Mouse (Mus musculus) heart, embryonic 13.5 days (tissue): ENCODE results near the gene Lypd6b. TPM values are rescaled to one million over a fixed set of nuclear protein-coding genes. Genes with fewer than 3 reads are reported as not detected.

Source experiments
- ATAC-seq: fragments of 200-750 bp; cut with Nextera tagmentation; 2 replicates; pipeline ENCODE4 v1.8.0; 2017; ENCODE audit warnings: moderate TSS enrichment; ENCODE audit not compliant: insufficient number of reproducible peaks, low FRiP score, low TSS enrichment; ENCODE audit errors: extremely low read depth
- H3K27ac ChIP-seq: fragments of 300-500 bp; sonication (generic); replicated peaks from 2 replicates; pipeline ENCODE4 v1.5.1; 2015; ENCODE audit warnings: moderate library complexity, mild to moderate bottlenecking, inconsistent platforms
- H3K27me3 ChIP-seq: fragments of 300-500 bp; sonication (generic); replicated peaks from 2 replicates; pipeline ENCODE4 v1.6.1; 2015; ENCODE audit warnings: mild to moderate bottlenecking, inconsistent platforms
- H3K36me3 ChIP-seq: fragments of 300-500 bp; sonication (generic); 2 replicates; pipeline ENCODE4 v1.6.1; 2015; ENCODE audit warnings: mild to moderate bottlenecking, inconsistent platforms
- H3K4me1 ChIP-seq: fragments of 300-500 bp; sonication (generic); 2 replicates; pipeline ENCODE4 v1.6.1; 2015; ENCODE audit warnings: inconsistent platforms
- H3K4me2 ChIP-seq: fragments of 300-500 bp; sonication (generic); 2 replicates; pipeline ENCODE4 v1.6.1; 2015; ENCODE audit warnings: inconsistent platforms, mild to moderate bottlenecking, moderate library complexity
- H3K4me3 ChIP-seq: fragments of 300-500 bp; sonication (generic); 2 replicates; pipeline ENCODE4 v1.5.1; 2015; ENCODE audit warnings: moderate library complexity, mild to moderate bottlenecking, inconsistent platforms
- H3K9ac ChIP-seq: fragments of 300-500 bp; sonication (generic); 2 replicates; pipeline ENCODE4 v1.6.1; 2015; ENCODE audit warnings: inconsistent platforms, mild to moderate bottlenecking, moderate library complexity
- H3K9me3 ChIP-seq: fragments of 300-500 bp; sonication (generic); 2 replicates; pipeline ENCODE4 v1.6.1; 2016; ENCODE audit warnings: inconsistent platforms
- WGBS: fragments of 180-500 bp; shearing (Covaris S2); methylation state at CpG from one replicate; pipeline ENCODE4 v1.1.7; 2015; ENCODE audit warnings: mixed read lengths; 5-methylcytosine and 5-hydroxymethylcytosine counted together
- polyA plus RNA-seq: library from polyadenylated mRNA; unstranded; fragments of >200 nt; fragmentation: Nextera tagmentation; extraction: Ambion mirVana; gene quantifications from 2 replicates; pipeline ENCODE4 v1.2.1, GENCODE M21; 2015

Lypd6b gene
- polyA plus RNA-seq, 1 experiment from 2014 or later, result 2.5 TPM

DNA sequence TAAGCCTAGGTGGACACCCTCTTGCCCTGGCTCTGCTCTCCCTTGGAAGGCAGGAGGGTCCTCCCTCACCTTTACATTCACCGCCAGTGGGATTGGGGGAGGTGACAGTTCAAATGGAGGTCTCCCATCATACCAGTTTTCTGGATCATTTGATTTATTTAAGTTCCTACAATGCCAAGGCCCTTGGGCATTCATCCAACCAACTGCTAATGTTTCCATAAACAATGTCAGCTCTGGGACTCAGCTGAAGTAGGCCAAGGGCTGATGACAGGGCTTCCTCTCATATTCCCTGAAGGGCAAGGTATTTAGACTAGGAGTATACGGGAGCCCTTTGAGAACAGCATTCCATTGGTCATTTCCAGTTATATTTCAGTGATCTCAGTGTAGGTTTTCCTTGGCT, 170.0 kb downstream of the Lypd6b start:
- Histone ChIP-seq H3K9me3 (no peaks in the 10 kb centered on the region), H3K36me3 (no peaks in the 10 kb centered on the region), H3K4me2 (no peak overlapping the region), H3K27me3 (no peaks in the 10 kb centered on the region), H3K4me3 (no peak overlapping the region), H3K4me1 (peaks cover 8% of the 10 kb centered on the region), H3K9ac (no peak overlapping the region), H3K27ac (no peak overlapping the region)
- no peak for ATAC-seq
- 56% methylated on average over 2 of the region's 2 CpGs for whole genome bisulfite sequencing

DNA sequence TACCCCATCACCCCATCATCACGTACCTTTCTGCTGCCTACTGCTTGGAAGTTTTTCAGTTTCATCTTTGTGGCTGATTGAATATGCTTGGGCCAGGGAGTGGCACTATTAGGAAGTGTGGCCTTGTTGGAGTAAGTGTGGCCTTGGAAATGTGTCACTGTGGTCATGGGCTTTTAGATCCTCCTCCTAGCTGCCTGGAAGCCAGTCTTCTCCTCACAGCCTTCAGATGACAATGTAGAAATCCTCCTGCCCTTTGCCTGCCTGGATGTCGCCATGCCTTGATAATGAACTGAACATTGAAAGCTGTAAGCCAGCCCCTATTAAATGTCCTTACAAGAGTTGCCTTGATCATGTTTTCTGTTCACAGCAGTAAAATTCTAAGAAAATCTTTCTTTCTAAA, 174.5 kb downstream of the Lypd6b start:
- no peak for ATAC-seq
- no peaks in the 10 kb centered on the region for H3K9me3 ChIP-seq

DNA sequence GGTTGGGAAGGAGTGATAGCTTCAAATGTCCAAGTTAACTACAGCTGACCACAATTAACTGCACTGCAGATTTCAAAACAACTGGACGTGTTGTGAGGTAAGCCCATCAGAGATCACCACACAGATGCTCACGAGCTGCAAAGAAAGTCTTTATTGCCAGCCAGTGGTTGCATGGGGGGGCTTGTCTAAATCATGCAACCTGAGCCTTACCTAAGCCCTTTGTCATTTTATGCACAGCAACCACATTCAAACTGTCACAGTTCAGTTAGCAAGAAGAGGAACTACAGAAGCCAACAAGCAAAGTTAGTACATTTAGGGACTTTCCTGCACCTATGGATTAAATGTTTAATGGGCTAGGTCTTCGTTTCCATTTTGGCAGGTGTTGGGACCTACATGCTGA, 177.4 kb downstream of the Lypd6b start:
- H3K36me3 ChIP-seq, result no peaks in the 10 kb centered on the region
- H3K4me2 ChIP-seq, result no peak overlapping the region
- no peak for ATAC-seq
- no peak overlapping the region for H3K27ac ChIP-seq
- H3K4me1 ChIP-seq, result 0 out of 2 replicates have a peak, but pooled peaks cover 3% of the 10 kb centered on the region
- H3K9me3 ChIP-seq, result no peaks in the 10 kb centered on the region
- H3K4me3 ChIP-seq, result no peak overlapping the region
- WGBS, result 68% methylated on average over 3 of the region's 3 CpGs
- no peaks in the 10 kb centered on the region for H3K27me3 ChIP-seq
- no peak overlapping the region for H3K9ac ChIP-seq

More for the DNA sequence above, 174.5 kb downstream of the Lypd6b start:
- 0 out of 2 replicates have a peak, but pooled peaks cover 3% of the 10 kb centered on the region for H3K4me1 ChIP-seq
- H3K9ac ChIP-seq, result no peak overlapping the region
- H3K27ac ChIP-seq, result no peak overlapping the region
- WGBS, result 75% methylated on average over 2 of the region's 2 CpGs
- no peaks in the 10 kb centered on the region for H3K36me3 ChIP-seq
- no peak overlapping the region for H3K4me3 ChIP-seq
- H3K4me2 ChIP-seq, result no peak overlapping the region
- H3K27me3 ChIP-seq, result no peaks in the 10 kb centered on the region

DNA sequence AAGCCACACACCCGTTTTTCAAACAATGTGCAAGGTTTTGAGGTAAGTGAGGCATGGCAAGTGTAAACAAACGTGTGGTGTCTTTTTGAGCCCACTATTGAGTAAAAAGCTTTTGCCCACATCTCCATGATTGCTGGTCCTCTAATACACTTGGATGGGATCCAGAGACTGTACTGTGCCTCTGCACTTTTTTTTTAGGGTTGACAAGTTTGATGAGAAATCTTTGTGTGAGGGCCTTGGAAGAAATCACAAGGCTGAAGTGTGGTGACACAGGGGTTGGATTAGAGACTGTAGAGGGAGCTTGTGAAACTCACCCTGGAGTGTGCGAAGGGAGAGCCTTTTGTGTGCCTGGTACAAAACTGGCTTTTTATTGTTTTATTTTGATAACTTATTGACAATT, 180.3 kb downstream of the Lypd6b start:
- H3K9me3 ChIP-seq, result peaks cover 4% of the 10 kb centered on the region; the same call in 1 of the 2 replicates
- ATAC-seq, result no peak
- no peaks in the 10 kb centered on the region for H3K36me3 ChIP-seq
- H3K27me3 ChIP-seq, result no peaks in the 10 kb centered on the region
- H3K27ac ChIP-seq, result no peak overlapping the region
- no peak overlapping the region for H3K9ac ChIP-seq
- H3K4me1 ChIP-seq, result 0 out of 2 replicates have a peak, but pooled peaks cover 3% of the 10 kb centered on the region
- no peak overlapping the region for H3K4me2 ChIP-seq
- H3K4me3 ChIP-seq, result no peak overlapping the region
- 63% methylated on average over 3 of the region's 3 CpGs for WGBS

DNA sequence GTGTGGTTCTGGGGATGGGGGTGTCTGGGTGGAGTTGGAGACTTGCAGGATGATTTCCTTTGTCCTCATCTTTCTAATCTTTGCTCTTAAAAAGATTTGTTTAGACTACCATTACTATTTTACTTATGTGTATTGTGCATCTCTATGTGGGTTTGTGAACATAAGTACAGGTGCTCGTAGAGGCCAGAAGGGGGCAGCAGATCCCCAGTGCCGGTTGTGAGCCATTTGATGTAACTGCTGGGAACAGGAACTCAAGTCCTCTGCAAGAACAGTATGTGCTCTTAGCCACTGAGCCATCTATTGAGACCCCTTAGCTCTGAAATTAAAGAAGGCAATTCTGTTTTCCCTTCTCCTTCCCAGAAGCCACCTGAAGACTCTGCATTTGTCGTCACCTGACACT, 183.5 kb downstream of the Lypd6b start:
- no peak for ATAC-seq
- no peaks in the 10 kb centered on the region for H3K27me3 ChIP-seq
- H3K9me3 ChIP-seq, result peaks cover 4% of the 10 kb centered on the region; the same call in 1 of the 2 replicates
- WGBS, result 82% methylated on average over 3 of the region's 3 CpGs
- no peak overlapping the region for H3K27ac ChIP-seq
- H3K4me3 ChIP-seq, result no peak overlapping the region
- no peak overlapping the region for H3K4me2 ChIP-seq
- H3K9ac ChIP-seq, result no peak overlapping the region
- H3K4me1 ChIP-seq, result peaks cover 9% of the 10 kb centered on the region; the same call in 1 of the 2 replicates
- H3K36me3 ChIP-seq, result no peaks in the 10 kb centered on the region

DNA sequence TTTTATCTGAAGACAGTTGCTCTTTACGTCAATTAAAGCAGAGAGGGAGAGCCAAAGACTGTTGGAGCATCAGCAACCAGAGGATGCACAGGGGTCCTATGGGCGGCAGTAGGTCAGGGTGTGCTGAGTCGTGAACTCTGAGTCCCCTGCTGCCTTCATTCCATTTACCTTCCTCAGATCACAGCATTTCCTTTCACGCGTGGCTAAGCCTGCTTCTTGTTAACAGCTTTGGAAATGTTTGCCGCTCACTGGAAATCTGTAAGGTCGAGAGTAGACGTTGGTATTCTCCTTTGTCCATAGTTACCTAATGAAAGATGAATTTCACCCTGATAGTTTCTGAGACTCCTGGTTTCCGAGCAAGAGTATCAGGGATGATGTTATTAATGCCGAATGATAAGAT, 191.1 kb downstream of the Lypd6b start:
- Histone ChIP-seq H3K27me3 (peaks cover 5% of the 10 kb centered on the region; the same call in 1 of the 2 replicates), H3K9ac (no peak overlapping the region), H3K4me2 (no peak overlapping the region), H3K27ac (no peak overlapping the region), H3K9me3 (no peaks in the 10 kb centered on the region), H3K36me3 (no peaks in the 10 kb centered on the region), H3K4me3 (no peak overlapping the region), H3K4me1 (peaks cover 6% of the 10 kb centered on the region; the same call in 1 of the 2 replicates)
- no peak for ATAC-seq
- WGBS, result 58% methylated on average over 10 of the region's 10 CpGs

DNA sequence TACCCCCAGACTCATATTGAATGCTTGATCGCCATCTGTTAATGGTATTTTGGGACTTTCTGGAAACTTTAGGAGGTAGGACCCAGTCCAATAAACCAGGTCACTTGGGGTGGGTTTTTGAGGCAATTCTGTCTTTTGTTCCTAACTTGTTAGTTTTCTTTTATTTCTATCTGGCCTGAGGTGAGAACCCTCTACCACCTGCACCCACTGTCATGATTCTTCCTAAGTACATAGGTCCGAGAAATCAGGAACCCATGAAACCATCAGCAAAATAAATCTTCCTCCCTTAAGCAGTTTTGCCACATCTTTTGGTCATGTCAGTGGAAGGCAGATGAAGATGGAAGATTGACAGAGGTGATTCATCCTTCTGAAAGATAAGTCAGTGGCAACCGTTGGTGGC, 192.5 kb downstream of the Lypd6b start:
- Histone ChIP-seq H3K36me3 (no peaks in the 10 kb centered on the region), H3K9me3 (no peaks in the 10 kb centered on the region), H3K27me3 (peaks cover 5% of the 10 kb centered on the region; the same call in 1 of the 2 replicates), H3K4me1 (no peaks in the 10 kb centered on the region), H3K4me3 (no peak overlapping the region), H3K9ac (no peak overlapping the region), H3K27ac (no peak overlapping the region), H3K4me2 (no peak overlapping the region)
- WGBS, result 81% methylated on average over 3 of the region's 3 CpGs
- no peak for ATAC-seq

DNA sequence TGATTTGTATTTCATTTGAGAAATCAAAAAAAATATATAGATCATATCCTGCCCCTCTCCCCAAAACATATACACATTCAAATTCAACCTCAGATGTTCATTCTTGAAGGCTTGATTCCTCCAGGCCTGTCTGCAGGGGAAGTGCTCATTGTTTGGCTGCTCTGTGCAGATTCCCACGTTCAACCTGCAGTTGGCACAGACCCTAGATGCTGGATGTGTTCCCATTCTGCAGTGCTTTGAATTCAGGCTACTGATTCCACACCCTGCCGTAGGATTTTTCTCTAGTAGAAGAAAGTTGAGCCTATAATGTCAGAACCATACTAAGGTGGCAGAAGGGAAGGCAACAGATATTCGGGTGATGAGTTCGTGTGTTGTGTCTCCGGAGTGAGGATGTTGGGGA, 195.5 kb downstream of the Lypd6b start:
- no peak overlapping the region for H3K4me2 ChIP-seq
- ATAC-seq, result no peak
- H3K36me3 ChIP-seq, result no peaks in the 10 kb centered on the region
- no peaks in the 10 kb centered on the region for H3K4me1 ChIP-seq
- WGBS, result 66% methylated on average over 5 of the region's 5 CpGs
- no peaks in the 10 kb centered on the region for H3K9me3 ChIP-seq
- H3K4me3 ChIP-seq, result no peak overlapping the region
- H3K27ac ChIP-seq, result no peak overlapping the region
- peaks cover 5% of the 10 kb centered on the region; the same call in 1 of the 2 replicates for H3K27me3 ChIP-seq
- no peak overlapping the region for H3K9ac ChIP-seq

DNA sequence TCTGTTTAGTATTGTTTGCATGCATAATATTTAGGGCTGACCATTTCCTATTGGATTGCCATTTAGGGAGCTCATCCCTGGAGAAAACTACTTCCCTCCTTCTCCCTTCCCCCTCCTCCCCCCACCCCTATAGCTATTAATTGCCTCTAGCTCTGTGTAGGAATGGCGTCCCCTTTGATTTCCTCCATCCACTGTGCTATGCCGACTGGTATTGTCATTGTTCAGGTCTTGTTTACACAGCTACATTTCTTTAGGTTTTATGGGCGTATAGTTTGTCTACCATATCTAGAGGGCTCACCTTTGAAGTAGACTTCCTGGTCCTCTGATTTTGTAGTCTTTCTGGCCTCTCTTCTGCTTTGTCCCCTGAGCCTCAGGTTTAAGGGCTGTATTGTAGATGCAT, 197.3 kb downstream of the Lypd6b start:
- 69% methylated on average over 3 of the region's 3 CpGs for WGBS
- H3K4me1 ChIP-seq, result no peaks in the 10 kb centered on the region
- no peaks in the 10 kb centered on the region for H3K9me3 ChIP-seq

DNA sequence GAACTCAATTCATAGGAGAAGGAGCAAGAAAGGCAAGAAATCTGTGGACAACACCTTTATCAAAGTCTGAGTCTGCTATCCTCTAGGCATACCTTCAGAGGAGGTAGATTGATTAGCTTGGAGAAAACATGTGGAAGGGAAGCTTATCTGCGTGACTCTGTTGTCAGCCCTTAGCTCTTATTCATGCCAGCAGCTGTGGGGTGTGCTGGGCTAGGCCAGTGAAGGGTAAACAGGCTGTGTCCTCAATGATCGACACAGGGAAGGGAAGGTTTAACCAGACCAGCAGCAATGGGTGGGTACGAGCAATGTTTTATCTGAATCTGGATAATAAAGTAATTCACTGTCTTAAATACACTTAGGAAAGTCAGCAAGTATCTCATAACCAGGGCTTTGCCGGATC, 208.4 kb downstream of the Lypd6b start:
- Histone ChIP-seq H3K27ac (no peak overlapping the region), H3K4me1 (no peaks in the 10 kb centered on the region), H3K9ac (no peak overlapping the region), H3K9me3 (no peaks in the 10 kb centered on the region), H3K27me3 (no peaks in the 10 kb centered on the region), H3K36me3 (no peaks in the 10 kb centered on the region), H3K4me2 (no peak overlapping the region), H3K4me3 (no peak overlapping the region)
- WGBS, result 47% methylated on average over 4 of the region's 4 CpGs
- no peak for ATAC-seq

More for the DNA sequence above, 197.3 kb downstream of the Lypd6b start:
- Histone ChIP-seq H3K27ac (no peak overlapping the region), H3K4me3 (no peak overlapping the region), H3K9ac (no peak overlapping the region), H3K36me3 (no peaks in the 10 kb centered on the region), H3K4me2 (no peak overlapping the region), H3K27me3 (no peaks in the 10 kb centered on the region)
- ATAC-seq, result no peak

DNA sequence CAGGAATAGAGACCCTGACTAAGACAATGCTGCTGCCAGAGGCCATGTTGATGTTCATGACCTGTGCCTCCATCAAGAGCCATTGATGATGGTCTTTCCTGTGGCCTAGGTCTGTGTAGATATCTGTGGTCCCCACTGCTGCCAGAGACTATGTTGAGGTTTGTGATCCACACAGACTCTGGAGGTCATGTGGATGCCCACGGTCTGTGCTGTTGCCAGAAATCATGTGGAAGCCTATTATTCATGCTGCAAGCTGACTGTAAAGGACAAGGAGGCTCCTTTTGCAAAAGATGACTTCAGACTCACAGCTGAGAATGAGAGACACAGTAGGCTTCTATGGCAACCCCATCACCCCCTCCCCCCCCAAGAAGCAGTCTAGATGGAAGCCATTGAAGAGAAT, 209.7 kb downstream of the Lypd6b start:
- no peak for ATAC-seq
- Histone ChIP-seq H3K9ac (no peak overlapping the region), H3K4me3 (no peak overlapping the region), H3K9me3 (no peaks in the 10 kb centered on the region), H3K27ac (no peak overlapping the region), H3K4me1 (no peaks in the 10 kb centered on the region), H3K36me3 (no peaks in the 10 kb centered on the region), H3K27me3 (no peaks in the 10 kb centered on the region), H3K4me2 (no peak overlapping the region)
- WGBS, result 71% methylated on average over 1 of the region's 1 CpGs
